Mouse (Mus musculus): ENCODE data around the gene Kdm4a. TPM values are rescaled to one million over a fixed set of nuclear protein-coding genes. Genes with fewer than 3 reads are reported as not detected.

The Kdm4a gene
- polyA plus RNA-seq (2012; rRNA removed) = 31.9 and 34.0 TPM in 2 replicates

DNA sequence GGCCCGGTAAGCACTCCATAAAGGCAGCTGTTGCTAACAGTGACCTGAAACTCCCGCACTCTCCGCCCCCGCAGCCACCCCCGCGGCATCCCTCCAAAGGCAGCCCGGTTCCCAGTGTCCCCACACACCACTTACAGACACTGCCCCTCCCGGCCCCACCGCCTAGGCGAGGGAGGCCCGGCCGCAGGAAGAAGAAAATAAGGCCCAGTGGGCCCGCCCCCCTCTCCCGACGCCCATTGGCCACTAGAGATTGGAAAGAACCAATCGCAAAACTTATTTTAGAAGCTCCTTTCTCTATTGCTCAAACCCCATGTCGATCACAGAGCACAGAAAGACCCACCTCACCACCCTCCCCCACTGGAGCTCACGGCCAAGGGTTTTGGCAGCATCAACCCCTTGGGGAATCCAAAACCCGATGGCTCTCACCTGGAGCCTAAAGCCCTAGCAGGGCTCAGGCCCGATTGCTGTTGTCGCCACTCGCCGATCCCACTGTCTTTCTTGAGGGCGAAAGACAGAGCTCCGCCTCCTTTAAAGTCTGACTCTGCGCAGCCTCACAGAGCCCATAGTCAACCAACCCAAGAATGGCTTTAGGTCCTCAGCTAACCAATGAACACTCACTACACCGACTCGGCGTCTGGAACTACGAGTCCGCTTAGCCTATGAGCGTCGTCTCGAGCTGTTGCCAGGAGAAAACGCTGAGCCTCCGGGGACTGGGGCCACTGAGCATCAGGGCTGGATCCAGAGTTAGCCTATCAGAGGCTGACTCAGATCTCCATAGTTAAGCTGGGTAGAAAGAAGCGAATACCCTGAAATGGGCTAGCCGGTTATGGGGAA is at the start of gene Kdm4a:
Kdm4a (minus strand) TSS at position 577 of the 834 bp plus-strand sequence.
- peaks cover 9% of the 10 kb centered on the region; the same call in 1 of the 2 replicates for H3K4me1 ChIP-seq (ENCODE audit: control insufficient read depth, insufficient read depth, low read length)
- H3K36me3 ChIP-seq (ENCODE audit: control insufficient read depth, insufficient read depth, low read length) = peaks cover 2% of the 10 kb centered on the region; the same call in 1 of the 2 replicates
- WGBS = under 1% methylated on average over 38 of the region's 38 CpGs
- peak within 1 kb of the TSS; percentile 98 for H3K27ac ChIP-seq (ENCODE audit: insufficient read depth, low read depth, low read length)
- peak within 1 kb of the TSS; percentile 87 for H3K4me3 ChIP-seq (ENCODE audit: insufficient read depth, low read depth, low read length)
- H3K27me3 ChIP-seq (replicated peaks; ENCODE audit: control insufficient read depth, insufficient read depth, low read length) = no peaks in the 10 kb centered on the region
- TF ChIP-seq POLR2A (IDR thresholded peaks at IDR 0.05; ENCODE audit: low read depth, low read length) (no peak), CTCF (conservative IDR thresholded peaks at IDR 0.05; ENCODE audit: insufficient read depth, insufficient read length, low read depth, low read length) (no peak)
- DNase-seq = peak; percentile 99

DNA sequence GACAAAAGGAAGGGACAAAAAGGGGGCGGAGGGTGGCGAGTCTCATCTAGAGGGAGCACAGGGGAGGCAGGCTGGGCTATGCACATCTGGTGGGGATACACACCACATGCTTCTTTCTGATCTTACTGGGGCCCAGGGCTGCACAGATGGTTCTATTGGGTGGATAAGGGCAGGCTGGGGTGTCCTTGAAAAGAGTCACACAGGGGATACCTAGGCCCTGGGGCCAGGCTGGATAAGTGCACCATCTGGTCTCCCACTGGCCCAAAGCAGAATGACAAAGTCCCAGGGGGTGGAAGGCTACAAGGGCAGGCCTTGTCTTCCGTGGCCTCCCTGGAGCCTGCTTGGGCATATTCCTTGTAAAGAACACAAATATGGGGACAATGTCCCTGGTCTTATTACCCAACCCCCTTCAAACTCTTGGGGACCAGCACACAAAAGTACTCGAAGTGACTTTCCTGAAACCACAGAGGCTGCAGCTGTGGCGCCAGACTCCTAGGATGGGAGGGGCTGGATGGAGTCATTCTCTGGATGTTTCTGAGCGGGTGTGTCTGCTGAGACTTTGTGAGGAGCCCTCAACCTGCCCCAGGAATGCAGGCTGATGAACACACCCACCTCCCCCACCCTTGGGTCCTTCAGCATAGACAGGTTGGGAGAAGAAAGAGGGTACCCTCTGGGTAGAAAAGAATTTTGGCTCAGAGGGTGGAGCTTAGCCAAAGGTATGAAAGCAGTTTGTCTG is 49.4 kb upstream of the Kdm4a start:
- no peak for DNase-seq
- 81% methylated on average over 6 of the region's 6 CpGs for WGBS
- Histone ChIP-seq H3K36me3 (ENCODE audit: control insufficient read depth, insufficient read depth, low read length) (no peaks in the 10 kb centered on the region), H3K27me3 (replicated peaks; ENCODE audit: control insufficient read depth, insufficient read depth, low read length) (no peaks in the 10 kb centered on the region), H3K27ac (ENCODE audit: insufficient read depth, low read depth, low read length) (no peak overlapping the region), H3K4me3 (ENCODE audit: insufficient read depth, low read depth, low read length) (no peak overlapping the region), H3K4me1 (ENCODE audit: control insufficient read depth, insufficient read depth, low read length) (peaks cover 4% of the 10 kb centered on the region)
- TF ChIP-seq POLR2A (IDR thresholded peaks at IDR 0.05; ENCODE audit: low read depth, low read length) (no peak), CTCF (conservative IDR thresholded peaks at IDR 0.05; ENCODE audit: insufficient read depth, insufficient read length, low read depth, low read length) (no peak)

DNA sequence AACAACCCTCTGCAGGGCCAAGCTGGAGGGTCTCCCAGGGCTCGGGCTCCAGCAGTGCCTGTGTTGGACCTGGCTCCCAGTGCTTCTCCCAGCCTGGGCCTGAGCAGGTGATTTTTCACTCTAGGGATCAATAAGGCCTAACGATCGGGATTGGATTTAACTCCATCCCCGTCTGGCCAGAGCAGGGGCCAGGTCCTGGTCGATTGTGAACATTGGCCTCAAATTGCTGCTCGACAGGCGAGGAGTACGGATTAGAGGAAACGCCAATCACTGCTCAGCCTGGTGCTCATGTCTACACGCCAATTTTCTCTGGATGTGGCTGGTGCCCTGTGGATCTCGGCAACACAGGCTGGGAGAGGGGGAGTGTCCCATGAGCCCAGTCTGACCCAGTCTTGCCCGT is 47.6 kb upstream of the Kdm4a start:
- H3K4me3 ChIP-seq (ENCODE audit: insufficient read depth, low read depth, low read length) = no peak overlapping the region
- 88% methylated on average over 12 of the region's 12 CpGs for WGBS
- no peaks in the 10 kb centered on the region for H3K36me3 ChIP-seq (ENCODE audit: control insufficient read depth, insufficient read depth, low read length)
- H3K27me3 ChIP-seq (replicated peaks; ENCODE audit: control insufficient read depth, insufficient read depth, low read length) = no peaks in the 10 kb centered on the region
- no peak overlapping the region for H3K27ac ChIP-seq (ENCODE audit: insufficient read depth, low read depth, low read length)
- H3K4me1 ChIP-seq (ENCODE audit: control insufficient read depth, insufficient read depth, low read length) = no peaks in the 10 kb centered on the region
- TF ChIP-seq CTCF (conservative IDR thresholded peaks at IDR 0.05; ENCODE audit: insufficient read depth, insufficient read length, low read depth, low read length) (no peak), POLR2A (IDR thresholded peaks at IDR 0.05; ENCODE audit: low read depth, low read length) (no peak)
- no peak for DNase-seq

DNA sequence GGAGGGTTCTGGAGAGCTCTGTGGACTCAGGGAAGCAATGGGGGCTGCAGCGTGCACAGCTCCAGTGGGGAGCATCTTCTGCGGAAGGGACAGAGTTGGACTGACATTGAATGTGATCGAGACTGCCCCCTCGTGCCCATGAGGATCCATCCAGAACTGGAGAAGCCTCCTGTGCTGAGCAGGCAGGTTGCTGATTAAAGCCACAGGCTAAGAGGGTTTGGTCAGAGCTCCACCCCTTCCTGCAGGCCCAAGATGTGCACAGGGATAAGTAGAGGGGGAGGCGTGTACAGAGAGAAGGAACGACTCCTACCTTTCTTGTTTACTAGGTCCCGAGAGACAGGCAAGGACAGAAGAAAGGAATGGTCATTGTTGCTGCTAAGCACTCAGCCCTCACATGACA is 41.4 kb upstream of the Kdm4a start:
- Histone ChIP-seq H3K27me3 (replicated peaks; ENCODE audit: control insufficient read depth, insufficient read depth, low read length) (no peaks in the 10 kb centered on the region), H3K4me3 (ENCODE audit: insufficient read depth, low read depth, low read length) (no peak overlapping the region), H3K36me3 (ENCODE audit: control insufficient read depth, insufficient read depth, low read length) (peaks cover 2% of the 10 kb centered on the region; the same call in 1 of the 2 replicates), H3K27ac (ENCODE audit: insufficient read depth, low read depth, low read length) (no peak overlapping the region), H3K4me1 (ENCODE audit: control insufficient read depth, insufficient read depth, low read length) (peaks cover 16% of the 10 kb centered on the region)
- 56% methylated on average over 7 of the region's 7 CpGs for WGBS
- no peak; the same call in 1 of the 2 replicates for TF ChIP-seq CTCF (conservative IDR thresholded peaks at IDR 0.05; ENCODE audit: insufficient read depth, insufficient read length, low read depth, low read length)
- TF ChIP-seq POLR2A (IDR thresholded peaks at IDR 0.05; ENCODE audit: low read depth, low read length) = no peak
- DNase-seq = peak; percentile 70

DNA sequence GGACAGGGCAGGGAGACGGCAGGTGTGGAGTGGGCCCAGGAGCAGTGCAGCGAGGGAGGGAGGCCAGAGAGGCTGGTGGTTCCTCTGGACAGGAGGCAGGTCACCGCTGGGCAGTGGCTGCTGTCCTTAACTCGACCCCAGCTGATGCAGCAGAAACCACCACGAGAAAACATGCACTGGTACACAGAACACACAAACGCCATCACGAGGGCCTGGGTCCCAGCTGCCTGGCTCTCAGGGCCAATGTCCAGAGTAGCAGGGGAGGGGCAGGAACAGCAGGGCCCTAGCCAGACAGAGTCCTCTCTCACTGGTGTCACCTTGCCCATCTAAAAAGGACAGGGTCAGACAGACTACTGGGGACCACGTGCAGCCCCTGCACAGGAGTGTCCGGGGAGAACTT is 40.9 kb upstream of the Kdm4a start:
- Histone ChIP-seq H3K27me3 (replicated peaks; ENCODE audit: control insufficient read depth, insufficient read depth, low read length) (no peaks in the 10 kb centered on the region), H3K4me3 (ENCODE audit: insufficient read depth, low read depth, low read length) (no peak overlapping the region), H3K4me1 (ENCODE audit: control insufficient read depth, insufficient read depth, low read length) (peaks cover 16% of the 10 kb centered on the region), H3K36me3 (ENCODE audit: control insufficient read depth, insufficient read depth, low read length) (peaks cover 2% of the 10 kb centered on the region; the same call in 1 of the 2 replicates), H3K27ac (ENCODE audit: insufficient read depth, low read depth, low read length) (0 out of 2 replicates have a peak overlapping the region, but pooled peaks have one; percentile 7)
- peak; percentile 59 for DNase-seq
- 49% methylated on average over 9 of the region's 9 CpGs for WGBS
- TF ChIP-seq CTCF (conservative IDR thresholded peaks at IDR 0.05; ENCODE audit: insufficient read depth, insufficient read length, low read depth, low read length) (no peak), POLR2A (IDR thresholded peaks at IDR 0.05; ENCODE audit: low read depth, low read length) (no peak)

DNA sequence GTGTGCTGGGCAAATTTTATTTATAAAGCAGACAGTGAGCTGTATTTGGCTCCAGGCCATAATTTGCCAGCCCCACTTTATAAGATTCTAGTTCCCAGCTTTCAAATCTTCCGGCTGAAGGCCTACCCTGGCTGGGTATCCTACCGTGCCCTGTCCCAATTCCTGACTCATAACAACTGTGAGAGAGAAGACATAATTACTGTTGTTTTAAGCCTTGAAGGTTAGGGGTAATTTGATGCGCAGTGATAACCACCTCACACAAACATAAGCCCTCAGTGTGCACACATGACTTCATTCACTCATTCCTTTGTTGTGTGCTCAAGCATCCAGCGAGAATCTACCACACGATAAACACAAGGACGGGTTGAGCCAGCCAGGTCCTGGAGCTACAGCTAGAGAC is 39.6 kb upstream of the Kdm4a start:
- Histone ChIP-seq H3K4me3 (ENCODE audit: insufficient read depth, low read depth, low read length) (no peak overlapping the region), H3K36me3 (ENCODE audit: control insufficient read depth, insufficient read depth, low read length) (peaks cover 2% of the 10 kb centered on the region; the same call in 1 of the 2 replicates), H3K27ac (ENCODE audit: insufficient read depth, low read depth, low read length) (no peak overlapping the region; the same call in 1 of the 2 replicates), H3K27me3 (replicated peaks; ENCODE audit: control insufficient read depth, insufficient read depth, low read length) (no peaks in the 10 kb centered on the region), H3K4me1 (ENCODE audit: control insufficient read depth, insufficient read depth, low read length) (peaks cover 16% of the 10 kb centered on the region)
- TF ChIP-seq CTCF (conservative IDR thresholded peaks at IDR 0.05; ENCODE audit: insufficient read depth, insufficient read length, low read depth, low read length) (no peak), POLR2A (IDR thresholded peaks at IDR 0.05; ENCODE audit: low read depth, low read length) (no peak)
- DNase-seq = no peak
- WGBS = 71% methylated on average over 6 of the region's 6 CpGs

DNA sequence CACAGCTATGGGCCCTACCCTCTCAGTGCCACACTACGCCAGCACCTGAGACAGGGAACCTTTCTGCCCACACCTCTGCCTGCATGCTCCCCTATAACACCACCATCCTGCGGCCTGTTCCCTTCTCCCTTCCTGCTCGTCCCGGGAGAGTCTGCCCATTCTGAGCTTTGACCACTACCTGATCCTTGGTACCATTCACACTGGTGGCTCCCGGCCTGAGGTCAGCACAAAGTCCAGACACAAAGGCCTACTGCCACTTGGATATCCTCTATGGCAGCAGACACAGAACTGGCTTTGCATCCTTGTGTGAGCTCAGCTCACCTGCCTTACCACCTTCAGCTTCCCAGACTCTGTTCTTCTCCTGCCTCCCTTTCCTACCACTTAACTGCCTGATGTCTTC is 38.7 kb upstream of the Kdm4a start:
- peak; percentile 91 for DNase-seq
- TF ChIP-seq CTCF (conservative IDR thresholded peaks at IDR 0.05; ENCODE audit: insufficient read depth, insufficient read length, low read depth, low read length) (no peak), POLR2A (IDR thresholded peaks at IDR 0.05; ENCODE audit: low read depth, low read length) (no peak)
- H3K4me3 ChIP-seq (ENCODE audit: insufficient read depth, low read depth, low read length) = no peak overlapping the region
- H3K36me3 ChIP-seq (ENCODE audit: control insufficient read depth, insufficient read depth, low read length) = peaks cover 2% of the 10 kb centered on the region; the same call in 1 of the 2 replicates
- peak overlapping the region; percentile 52 for H3K27ac ChIP-seq (ENCODE audit: insufficient read depth, low read depth, low read length)
- no peaks in the 10 kb centered on the region for H3K27me3 ChIP-seq (replicated peaks; ENCODE audit: control insufficient read depth, insufficient read depth, low read length)
- WGBS = 77% methylated on average over 5 of the region's 5 CpGs
- peaks cover 16% of the 10 kb centered on the region for H3K4me1 ChIP-seq (ENCODE audit: control insufficient read depth, insufficient read depth, low read length)
